Mouse (Mus musculus) cerebellum, adult 9-11 months (tissue): Measurements from ENCODE around the gene Cilp.

Source experiments
- DNase-seq: peaks from one replicate; pipeline ENCODE4 v3.0.0; 2022

Cilp gene

GRCm38 (mm10) chr9:65297056-65297455 is 32.1 kb downstream of the Cilp start:
- no peak for DNase-seq

GRCm38 (mm10) chr9:65298761-65299160 is 33.8 kb downstream of the Cilp start:
- DNase-seq = no peak

- DNase-seq = no peak
These were observed 34.7 kb downstream of the Cilp start for GRCm38 (mm10) chr9:65299650-65300049.

GRCm38 (mm10) chr9:65302327-65302983 is 37.5 kb downstream of the Cilp start:
- DNase-seq = no peak

GRCm38 (mm10) chr9:65303586-65303985 is 38.6 kb downstream of the Cilp start:
- DNase-seq = no peak

- DNase-seq = no peak
These were observed 39.3 kb downstream of the Cilp start for GRCm38 (mm10) chr9:65304300-65304699.

- no peak for DNase-seq
These were observed 41.7 kb downstream of the Cilp start for GRCm38 (mm10) chr9:65306672-65307071.

- no peak for DNase-seq
These were observed 43.0 kb downstream of the Cilp start for GRCm38 (mm10) chr9:65308011-65308410.

GRCm38 (mm10) chr9:65312669-65313357 is 47.8 kb downstream of the Cilp start:
- DNase-seq = no peak

GRCm38 (mm10) chr9:65313846-65314245 is 48.9 kb downstream of the Cilp start:
- DNase-seq = no peak

- no peak for DNase-seq
These were observed 57.4 kb downstream of the Cilp start for GRCm38 (mm10) chr9:65322255-65322900.

- DNase-seq = no peak
These were observed 61.0 kb downstream of the Cilp start for GRCm38 (mm10) chr9:65325971-65326370.

GRCm38 (mm10) chr9:65327371-65327770 is 62.4 kb downstream of the Cilp start:
- DNase-seq = no peak
